In genomic region chr9:27996536-27996935, GRCm38 (mm10) we compare ENCODE assay signal across 21 mouse cellular contexts.
"Had no signal": no experiment of that assay in that cellular context is flagged by ENCODE, and none has a peak within 500 bp of the region (broad histone marks: within the 10 kb centered on the region; RNA-seq: fewer than 3 reads in every experiment).

No protein-coding gene starts in this region.

- H3K9ac ChIP-seq: limb, embryonic 13.5 days; liver, embryonic 13.5 days; midbrain, embryonic 15.5 days; neural tube, embryonic 13.5 days had no signal

- H3K4me1 ChIP-seq: limb, embryonic 13.5 days; liver, embryonic 13.5 days; neural tube, embryonic 13.5 days had no signal

- H3K4me3 ChIP-seq: left cerebral cortex, adult 2 months; limb, embryonic 10.5 days; limb, embryonic 13.5 days; liver, embryonic 13.5 days; midbrain, embryonic 15.5 days; myocyte; neural tube, embryonic 13.5 days had no signal

- H3K27ac ChIP-seq: kidney, postnatal 0 days; left cerebral cortex, adult 2 months; limb, embryonic 10.5 days; limb, embryonic 13.5 days; liver, embryonic 13.5 days; midbrain, embryonic 15.5 days; neural tube, embryonic 13.5 days; stomach, postnatal 0 days had no signal

- H3K9me3 ChIP-seq: limb, embryonic 10.5 days; limb, embryonic 13.5 days; liver, embryonic 13.5 days; midbrain, embryonic 15.5 days; neural tube, embryonic 13.5 days had no signal

- H3K27me3 ChIP-seq: limb, embryonic 13.5 days; liver, embryonic 13.5 days; midbrain, embryonic 15.5 days; neural tube, embryonic 13.5 days had no signal

- H3K36me3 ChIP-seq: limb, embryonic 10.5 days; limb, embryonic 13.5 days; liver, embryonic 13.5 days; midbrain, embryonic 15.5 days; neural tube, embryonic 13.5 days had no signal

- DNase-seq: kidney, adult 2 months; kidney, postnatal 25 days; liver, embryonic 13.5 days; lung, adult 2 months; lung, postnatal 14 days; lung, postnatal 4 days; right cerebral cortex, adult 18-20 months; right cerebral cortex, postnatal 14 days; right cerebral cortex, postnatal 4 days; thymus, adult 2 months; thymus, postnatal 14 days; thymus, postnatal 4 days had no signal

- H3K4me2 ChIP-seq: limb, embryonic 13.5 days; liver, embryonic 13.5 days; midbrain, embryonic 11.5 days; midbrain, embryonic 15.5 days; neural tube, embryonic 13.5 days had no signal

- ATAC-seq: midbrain, embryonic 15.5 days had no signal
